Mouse (Mus musculus): ENCODE measurements at regions not wholly inside any gene's neighbourhood (a gene's known extent, or its start where the extent isn't known, plus 50 kb on each side); places are given as distances from the start of the nearest gene placed in this dataset.

DNA sequence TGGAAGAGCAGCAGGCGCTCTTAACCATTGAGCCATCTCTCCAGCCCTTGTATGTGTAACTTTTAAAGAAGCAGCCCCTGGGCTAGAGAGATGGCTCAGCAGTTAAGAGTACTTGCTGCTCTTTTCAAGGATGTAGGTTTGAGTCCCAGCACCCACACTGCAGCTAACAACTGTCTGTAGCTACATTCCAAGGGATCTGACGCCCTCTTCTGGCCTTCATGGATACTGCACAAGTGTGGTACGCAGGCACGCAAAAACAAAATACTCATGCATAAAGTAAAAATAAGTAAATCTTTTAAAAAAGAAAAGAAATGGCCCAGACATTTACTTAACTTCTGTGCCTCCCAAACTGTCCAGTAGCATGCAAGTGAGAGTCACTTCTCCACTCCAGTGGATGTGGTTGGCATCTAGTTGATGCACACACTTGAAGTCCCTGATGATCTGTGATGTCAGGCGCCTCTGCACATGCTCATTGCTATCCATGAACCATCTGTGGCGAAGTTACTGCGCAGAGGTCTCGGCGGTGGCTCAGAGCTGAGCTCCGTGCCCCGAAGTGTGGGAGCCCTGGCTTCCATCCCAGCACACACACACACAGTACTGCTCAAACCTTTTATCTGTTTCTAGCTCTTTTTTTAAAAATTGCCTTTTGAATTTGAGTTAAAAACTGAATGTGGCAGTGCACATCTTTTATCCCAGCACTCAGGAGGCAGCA, 59.0 kb upstream of the Nkx1-1 start:
- TF ChIP-seq POLR2A (IDR thresholded peaks at IDR 0.05; ENCODE audit: borderline replicate concordance, insufficient read depth, low read length) (no peak), CTCF (IDR thresholded peaks at IDR 0.05; ENCODE audit: borderline replicate concordance, insufficient read depth, low read depth, low read length) (no peak)
